Mouse (Mus musculus): Measurements from ENCODE around the gene Tdrd1. TPM values are rescaled to one million over a fixed set of nuclear protein-coding genes. Genes with fewer than 3 reads are reported as not detected.

The Tdrd1 gene
- total RNA-seq, 2 experiments from 2014 or later, result not detected

- ATAC-seq (replicated peaks; ENCODE audit: low FRiP score, low TSS enrichment, poor library complexity, severe bottlenecking), result no peak
Observed at GRCm38 (mm10) chr19:56904095-56904494, 78.1 kb downstream of the Tdrd1 start.

- ATAC-seq (replicated peaks; ENCODE audit: low FRiP score, low TSS enrichment, poor library complexity, severe bottlenecking), result no peak
Observed at GRCm38 (mm10) chr19:56905395-56905794, 79.4 kb downstream of the Tdrd1 start.

- no peak for ATAC-seq (replicated peaks; ENCODE audit: low FRiP score, low TSS enrichment, poor library complexity, severe bottlenecking)
Observed at GRCm38 (mm10) chr19:56907850-56908249, 81.8 kb downstream of the Tdrd1 start.

- peak; percentile 70 for ATAC-seq (replicated peaks; ENCODE audit: low FRiP score, low TSS enrichment, poor library complexity, severe bottlenecking)
Observed at GRCm38 (mm10) chr19:56908472-56909270, 82.7 kb downstream of the Tdrd1 start.

- no peak for ATAC-seq (replicated peaks; ENCODE audit: low FRiP score, low TSS enrichment, poor library complexity, severe bottlenecking)
Observed at GRCm38 (mm10) chr19:56910561-56910960, 84.6 kb downstream of the Tdrd1 start.

- ATAC-seq (replicated peaks; ENCODE audit: low FRiP score, low TSS enrichment, poor library complexity, severe bottlenecking), result no peak
Observed at GRCm38 (mm10) chr19:56913761-56914160, 87.8 kb downstream of the Tdrd1 start.

- no peak for ATAC-seq (replicated peaks; ENCODE audit: low FRiP score, low TSS enrichment, poor library complexity, severe bottlenecking)
Observed at GRCm38 (mm10) chr19:56914658-56915057, 88.6 kb downstream of the Tdrd1 start.

- ATAC-seq (replicated peaks; ENCODE audit: low FRiP score, low TSS enrichment, poor library complexity, severe bottlenecking), result no peak
Observed at GRCm38 (mm10) chr19:56915084-56915483, 89.1 kb downstream of the Tdrd1 start.

Other genes with a start within 250 kb of the Tdrd1 start
- not detected in 2 replicates for gene Adrb1, start 104.0 kb upstream of the Tdrd1 start, total RNA-seq (2014; fragmentation: Nextera tagmentation)
- gene Adrb1, start 104.0 kb upstream of the Tdrd1 start, total RNA-seq (2017), result not detected in 2 replicates
- gene Ccdc186, start 4.0 kb upstream of the Tdrd1 start, total RNA-seq (2014; fragmentation: Nextera tagmentation), result 7.3 and 16.5 TPM in 2 replicates
- 32.5 and 40.0 TPM in 2 replicates for gene Ccdc186, start 4.0 kb upstream of the Tdrd1 start, total RNA-seq (2017)
- not detected in 2 replicates for gene Vwa2, start 48.0 kb downstream of the Tdrd1 start, total RNA-seq (2014; fragmentation: Nextera tagmentation)
- gene Vwa2, start 48.0 kb downstream of the Tdrd1 start, total RNA-seq (2017), result not detected in 2 replicates
- not detected in 2 replicates for gene Afap1l2, start 182.0 kb downstream of the Tdrd1 start, total RNA-seq (2014; fragmentation: Nextera tagmentation)
- 0.47 TPM in 1 of 2 replicates, not detected in the other for gene Afap1l2, start 182.0 kb downstream of the Tdrd1 start, total RNA-seq (2017)